Mouse (Mus musculus): ENCODE data around the gene Spock1. TPM values are rescaled to one million over a fixed set of nuclear protein-coding genes. Genes with fewer than 3 reads are reported as not detected.

Gene Spock1
- polyA plus RNA-seq, 1 experiment from 2014 or later: 3.7 TPM

DNA sequence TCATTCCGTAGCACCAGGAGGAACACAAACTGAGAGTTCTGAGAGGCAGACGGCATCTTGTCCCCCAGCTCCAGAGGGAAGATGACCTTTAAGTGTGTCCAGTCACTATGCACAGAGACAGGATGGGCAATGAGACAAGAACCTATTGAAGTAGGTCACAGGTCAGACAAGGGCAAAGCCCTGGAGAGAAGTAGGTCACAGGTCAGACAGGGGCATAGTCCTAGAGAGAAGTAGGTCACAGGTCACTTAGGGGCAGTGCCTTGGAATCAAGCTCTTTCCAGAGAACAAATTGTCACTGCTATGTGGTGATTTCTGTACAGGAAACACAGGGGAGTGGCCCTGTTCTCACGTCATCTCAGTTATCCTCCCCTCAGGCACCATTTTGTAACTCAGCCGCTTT, 334.6 kb downstream of the Spock1 start:
- Histone ChIP-seq H3K27ac (no peak overlapping the region), H3K9ac (no peak overlapping the region), H3K27me3 (replicated peaks) (no peaks in the 10 kb centered on the region), H3K4me3 (replicated peaks) (no peak overlapping the region), H3K36me3 (no peaks in the 10 kb centered on the region), H3K4me2 (no peak overlapping the region), H3K9me3 (no peaks in the 10 kb centered on the region), H3K4me1 (no peaks in the 10 kb centered on the region)
- WGBS: 79% methylated on average over 4 of the region's 4 CpGs
- no peak for ATAC-seq (ENCODE audit: insufficient read depth, low FRiP score, low read depth)

DNA sequence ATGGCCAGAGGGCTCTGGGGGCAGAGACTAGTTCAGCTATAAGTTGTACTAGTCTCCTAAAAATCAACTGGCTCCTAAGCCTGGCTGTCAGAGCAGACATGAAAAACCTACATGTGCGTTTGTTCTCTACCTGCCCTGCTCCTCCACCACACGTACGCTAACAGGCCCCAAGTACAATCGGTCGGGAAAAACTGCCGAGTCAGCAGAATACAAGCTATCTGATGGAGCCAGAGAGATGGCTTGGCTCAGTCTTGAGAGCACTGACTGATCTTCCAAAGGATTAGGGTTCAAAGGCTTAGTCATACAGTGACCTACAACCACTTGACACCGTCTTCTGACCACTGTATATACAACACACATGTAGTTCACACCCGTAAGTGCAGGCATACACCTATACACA, 339.7 kb downstream of the Spock1 start:
- Histone ChIP-seq H3K27me3 (replicated peaks) (no peaks in the 10 kb centered on the region), H3K9me3 (no peaks in the 10 kb centered on the region), H3K36me3 (no peaks in the 10 kb centered on the region), H3K4me3 (replicated peaks) (no peak overlapping the region), H3K4me1 (no peaks in the 10 kb centered on the region), H3K4me2 (no peak overlapping the region), H3K27ac (no peak overlapping the region), H3K9ac (no peak overlapping the region)
- no peak for ATAC-seq (ENCODE audit: insufficient read depth, low FRiP score, low read depth)
- 88% methylated on average over 8 of the region's 8 CpGs for WGBS

DNA sequence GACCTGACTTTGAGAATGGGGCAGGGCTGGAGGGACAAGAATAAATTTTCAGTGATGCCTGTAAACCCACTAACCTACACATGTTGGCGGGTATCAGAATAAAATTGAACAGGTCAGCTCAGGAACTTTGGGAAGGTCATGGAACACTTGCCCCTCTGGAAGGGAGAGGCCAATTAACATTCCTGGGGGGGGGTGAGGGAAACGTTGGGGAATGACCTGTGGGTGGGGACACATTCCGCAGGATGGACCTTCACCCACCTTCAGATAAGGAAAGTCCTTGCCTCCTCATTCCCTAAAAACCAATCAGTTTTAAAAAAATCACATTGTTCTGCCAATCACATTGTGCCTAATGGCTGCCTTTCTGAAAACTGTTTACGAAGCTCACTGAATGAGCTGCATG, 352.9 kb downstream of the Spock1 start:
- Histone ChIP-seq H3K36me3 (no peaks in the 10 kb centered on the region), H3K27ac (no peak overlapping the region), H3K9me3 (no peaks in the 10 kb centered on the region), H3K9ac (no peak overlapping the region), H3K4me1 (no peaks in the 10 kb centered on the region), H3K4me2 (no peak overlapping the region), H3K27me3 (replicated peaks) (no peaks in the 10 kb centered on the region), H3K4me3 (replicated peaks) (no peak overlapping the region)
- WGBS: 38% methylated on average over 4 of the region's 4 CpGs
- no peak for ATAC-seq (ENCODE audit: insufficient read depth, low FRiP score, low read depth)

DNA sequence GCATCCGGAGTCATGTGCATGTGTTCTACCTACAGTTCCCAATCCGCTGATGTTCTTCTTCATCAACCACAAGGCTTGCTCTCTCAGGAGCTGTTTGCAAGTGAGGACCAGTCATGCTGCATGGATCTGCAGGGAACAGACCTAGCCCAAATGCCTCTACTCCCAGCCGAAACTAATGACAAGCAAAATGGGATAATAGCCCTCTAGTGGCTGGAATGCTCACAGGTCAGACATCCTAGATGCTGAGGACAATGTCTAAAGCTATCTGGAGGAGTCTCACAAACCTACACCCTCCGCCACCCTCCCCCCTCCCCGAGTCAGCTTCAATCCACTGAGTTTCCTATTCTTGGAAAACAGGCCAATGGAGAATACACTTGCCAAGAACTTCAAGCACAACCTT, 358.4 kb downstream of the Spock1 start:
- WGBS: 30% methylated on average over 5 of the region's 5 CpGs
- ATAC-seq (ENCODE audit: insufficient read depth, low FRiP score, low read depth): no peak
- H3K4me2 ChIP-seq: no peak overlapping the region
- no peaks in the 10 kb centered on the region for H3K36me3 ChIP-seq
- H3K4me1 ChIP-seq: no peaks in the 10 kb centered on the region
- no peaks in the 10 kb centered on the region for H3K27me3 ChIP-seq (replicated peaks)
- H3K9me3 ChIP-seq: no peaks in the 10 kb centered on the region
- no peak overlapping the region for H3K27ac ChIP-seq
- H3K4me3 ChIP-seq (replicated peaks): no peak overlapping the region
- H3K9ac ChIP-seq: no peak overlapping the region

DNA sequence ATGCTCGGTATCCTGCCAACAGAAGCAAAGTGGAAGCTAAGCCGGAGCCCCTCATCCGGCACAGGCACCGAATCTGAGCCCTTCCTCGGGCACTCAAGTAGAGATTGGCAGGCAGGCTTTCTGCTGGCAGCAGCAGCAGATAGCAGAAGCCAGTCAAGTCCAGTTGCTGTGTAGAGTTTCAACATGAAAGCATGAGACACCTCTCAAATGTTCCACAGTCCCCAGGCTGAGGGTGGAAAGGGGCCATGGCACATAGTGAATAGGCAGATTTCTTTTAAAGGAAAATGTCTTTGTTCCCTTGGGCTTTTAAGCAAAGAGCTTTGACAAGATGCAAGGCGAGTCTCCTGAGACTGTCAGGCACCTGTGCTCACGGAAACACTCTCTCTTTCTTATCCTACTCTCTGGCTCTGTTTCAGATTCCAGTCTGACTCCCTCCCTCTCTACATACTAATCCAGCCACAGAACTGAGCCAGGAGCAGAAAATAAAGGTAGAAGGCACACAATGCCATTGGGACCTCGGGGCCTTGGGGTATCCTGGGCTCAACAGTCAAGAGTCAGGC, 371.1 kb downstream of the Spock1 start:
- no peak overlapping the region for H3K27ac ChIP-seq
- no peak overlapping the region for H3K4me2 ChIP-seq
- WGBS: 72% methylated on average over 8 of the region's 8 CpGs
- no peak for ATAC-seq (ENCODE audit: insufficient read depth, low FRiP score, low read depth)
- no peak overlapping the region for H3K9ac ChIP-seq
- H3K27me3 ChIP-seq (replicated peaks): no peaks in the 10 kb centered on the region
- H3K4me1 ChIP-seq: no peaks in the 10 kb centered on the region
- H3K9me3 ChIP-seq: no peaks in the 10 kb centered on the region
- H3K36me3 ChIP-seq: no peaks in the 10 kb centered on the region
- H3K4me3 ChIP-seq (replicated peaks): no peak overlapping the region

DNA sequence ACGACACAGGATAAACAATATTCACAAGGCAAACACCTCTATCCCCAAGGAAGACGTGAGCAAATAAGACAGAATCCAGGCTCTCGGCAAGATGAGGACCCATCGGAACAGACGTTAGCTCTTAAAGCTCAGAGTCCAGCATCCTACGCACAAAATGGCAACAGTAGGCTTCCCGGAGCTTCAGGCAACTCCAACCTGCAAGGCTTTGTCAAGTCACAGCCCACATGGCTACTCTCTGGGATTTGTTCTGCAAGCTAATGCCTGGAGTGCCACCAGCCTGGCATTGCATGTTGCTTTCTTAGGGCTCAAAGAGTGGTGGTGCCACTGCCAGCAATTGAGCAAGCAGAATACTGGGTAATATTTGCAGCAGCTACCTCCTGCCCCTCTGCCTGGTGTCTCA, 373.8 kb downstream of the Spock1 start:
- Histone ChIP-seq H3K27ac (no peak overlapping the region), H3K4me1 (no peaks in the 10 kb centered on the region), H3K4me3 (replicated peaks) (no peak overlapping the region), H3K9me3 (no peaks in the 10 kb centered on the region), H3K4me2 (no peak overlapping the region), H3K9ac (no peak overlapping the region), H3K36me3 (no peaks in the 10 kb centered on the region), H3K27me3 (replicated peaks) (no peaks in the 10 kb centered on the region)
- no peak for ATAC-seq (ENCODE audit: insufficient read depth, low FRiP score, low read depth)
- WGBS: 76% methylated on average over 7 of the region's 7 CpGs

DNA sequence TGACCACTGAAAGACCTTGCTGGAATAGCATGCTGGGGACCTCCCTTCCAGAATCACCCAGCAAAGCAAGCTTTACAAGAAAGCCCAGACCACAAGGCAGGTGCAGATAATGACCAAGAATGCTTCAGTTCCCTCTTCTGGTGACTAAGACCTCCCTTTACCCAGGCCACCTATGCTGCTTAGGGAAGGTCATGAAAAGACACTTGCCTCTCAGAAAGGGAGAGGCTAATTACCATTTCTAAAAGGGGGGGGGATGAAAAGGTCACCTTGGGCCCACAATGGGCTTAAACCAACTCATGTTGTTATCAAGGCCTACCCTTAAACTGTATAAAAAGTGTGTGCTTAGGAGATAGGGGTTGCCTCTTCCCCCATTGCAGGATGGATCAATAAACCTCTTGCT, 382.2 kb downstream of the Spock1 start:
- H3K4me3 ChIP-seq (replicated peaks): no peak overlapping the region
- H3K4me1 ChIP-seq: no peaks in the 10 kb centered on the region
- no peak for ATAC-seq (ENCODE audit: insufficient read depth, low FRiP score, low read depth)
- no peaks in the 10 kb centered on the region for H3K9me3 ChIP-seq
- no peak overlapping the region for H3K4me2 ChIP-seq
- no peaks in the 10 kb centered on the region for H3K36me3 ChIP-seq
- no peaks in the 10 kb centered on the region for H3K27me3 ChIP-seq (replicated peaks)
- no peak overlapping the region for H3K27ac ChIP-seq
- H3K9ac ChIP-seq: no peak overlapping the region

DNA sequence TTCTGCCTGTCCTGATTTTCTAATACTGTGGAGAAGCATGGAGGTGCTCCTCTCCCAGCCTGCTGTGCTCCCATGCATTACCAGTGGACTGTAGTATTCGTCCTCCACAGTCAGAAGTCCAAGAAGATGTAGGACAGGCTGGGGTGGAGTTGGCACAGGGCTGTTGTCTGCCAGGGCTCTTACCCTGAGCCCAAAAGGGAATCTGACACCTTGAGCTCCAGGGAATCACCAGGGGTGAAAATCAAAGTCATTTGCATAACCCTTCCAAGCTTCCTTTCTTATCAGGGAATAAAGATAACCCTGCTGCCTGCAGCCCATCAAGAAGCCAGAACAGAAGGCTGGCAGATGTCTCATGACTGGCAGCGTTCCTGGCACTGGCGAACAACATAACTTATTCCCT, 383.6 kb downstream of the Spock1 start:
- H3K9me3 ChIP-seq: no peaks in the 10 kb centered on the region
- WGBS: 63% methylated on average over 3 of the region's 3 CpGs
- H3K4me2 ChIP-seq: no peak overlapping the region
- no peak for ATAC-seq (ENCODE audit: insufficient read depth, low FRiP score, low read depth)
- H3K36me3 ChIP-seq: no peaks in the 10 kb centered on the region
- H3K4me3 ChIP-seq (replicated peaks): no peak overlapping the region
- no peak overlapping the region for H3K9ac ChIP-seq
- no peaks in the 10 kb centered on the region for H3K27me3 ChIP-seq (replicated peaks)
- H3K27ac ChIP-seq: no peak overlapping the region
- no peaks in the 10 kb centered on the region for H3K4me1 ChIP-seq

DNA sequence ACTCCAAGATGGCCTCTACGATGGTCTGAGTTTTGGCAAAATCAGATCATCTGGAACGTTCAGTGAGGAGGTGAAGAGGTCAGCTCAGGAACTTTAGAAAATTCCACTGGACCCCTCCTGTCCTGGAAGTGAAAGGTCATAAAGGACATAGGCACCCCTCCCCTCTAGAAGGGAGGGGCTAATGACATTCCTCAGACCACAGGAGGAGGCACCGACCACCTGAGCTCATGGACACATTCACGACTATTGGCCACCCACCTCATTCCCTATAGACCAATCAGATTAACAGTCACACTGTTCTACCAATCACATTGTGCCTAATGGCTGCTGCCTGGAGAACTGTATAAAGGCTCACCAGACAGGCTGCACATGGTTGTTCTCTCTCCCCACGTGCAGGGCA, 384.8 kb downstream of the Spock1 start:
- Histone ChIP-seq H3K36me3 (no peaks in the 10 kb centered on the region), H3K27ac (no peak overlapping the region), H3K9me3 (no peaks in the 10 kb centered on the region), H3K4me1 (no peaks in the 10 kb centered on the region), H3K27me3 (replicated peaks) (no peaks in the 10 kb centered on the region), H3K4me2 (no peak overlapping the region), H3K9ac (no peak overlapping the region), H3K4me3 (replicated peaks) (no peak overlapping the region)
- no peak for ATAC-seq (ENCODE audit: insufficient read depth, low FRiP score, low read depth)
- WGBS: 76% methylated on average over 5 of the region's 5 CpGs

DNA sequence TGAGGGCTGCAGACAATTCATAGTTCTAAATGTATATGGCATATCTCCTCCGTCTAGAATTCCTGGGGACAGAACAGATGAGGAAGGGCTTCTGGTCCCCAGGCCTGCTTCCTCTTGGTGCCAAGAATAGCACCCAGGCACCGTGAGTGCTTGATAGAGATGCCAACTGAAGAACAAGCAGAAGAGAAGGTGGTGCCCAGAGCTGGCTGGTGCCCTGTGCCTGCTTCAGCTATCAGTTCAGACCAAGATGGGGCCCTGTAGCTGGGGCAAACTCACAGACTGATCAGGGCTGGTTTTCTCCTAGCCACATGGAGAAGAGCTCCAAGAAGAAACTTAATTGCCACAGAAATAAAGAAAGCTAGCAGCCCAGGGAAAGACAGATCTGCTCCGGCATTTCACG, 385.8 kb downstream of the Spock1 start:
- H3K4me1 ChIP-seq: no peaks in the 10 kb centered on the region
- H3K9me3 ChIP-seq: no peaks in the 10 kb centered on the region
- H3K9ac ChIP-seq: no peak overlapping the region
- no peak for ATAC-seq (ENCODE audit: insufficient read depth, low FRiP score, low read depth)
- H3K4me2 ChIP-seq: no peak overlapping the region
- no peak overlapping the region for H3K4me3 ChIP-seq (replicated peaks)
- 76% methylated on average over 4 of the region's 4 CpGs for WGBS
- H3K27me3 ChIP-seq (replicated peaks): no peaks in the 10 kb centered on the region
- no peaks in the 10 kb centered on the region for H3K36me3 ChIP-seq
- H3K27ac ChIP-seq: no peak overlapping the region

DNA sequence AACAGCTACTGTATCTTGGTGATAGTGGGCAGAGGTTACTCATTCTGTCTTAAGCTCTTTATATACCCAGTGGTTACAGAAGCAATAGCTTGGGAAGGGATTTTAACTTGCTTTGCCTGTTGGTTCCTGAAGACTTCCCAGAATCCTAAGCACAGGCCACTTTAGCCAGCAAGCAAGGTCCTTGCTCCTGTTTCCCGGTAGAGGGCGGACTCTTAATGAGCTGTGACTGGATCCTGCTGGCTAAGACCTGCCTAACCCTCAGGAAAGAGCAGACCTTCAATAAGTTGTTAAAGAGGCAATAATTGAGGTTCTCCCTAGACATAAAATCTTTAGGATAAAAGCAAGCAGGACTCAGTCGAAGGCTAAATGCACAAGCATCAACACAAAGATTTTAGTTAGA, 387.0 kb downstream of the Spock1 start:
- WGBS: 11% methylated on average over 3 of the region's 3 CpGs
- no peak overlapping the region for H3K4me2 ChIP-seq

DNA sequence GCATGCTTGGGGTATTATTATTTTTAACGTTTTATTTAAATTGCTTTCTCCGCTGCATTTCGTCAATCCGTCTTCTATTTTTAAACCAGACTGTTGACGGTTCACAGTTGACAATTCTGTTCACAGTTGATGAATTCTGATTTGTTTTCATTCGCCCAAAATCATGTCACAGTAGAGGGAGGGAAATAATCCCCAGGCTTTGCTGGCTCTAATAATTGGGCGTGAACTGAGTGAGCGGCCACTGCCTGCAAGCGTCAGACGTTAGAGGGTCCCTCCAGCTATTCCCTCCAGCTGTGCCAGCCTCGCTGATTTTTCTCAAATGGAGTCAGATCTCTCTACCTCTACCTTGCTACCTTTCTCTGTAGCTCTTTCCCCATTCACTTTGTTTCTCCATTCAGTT, 388.3 kb downstream of the Spock1 start:
- Histone ChIP-seq H3K4me1 (no peaks in the 10 kb centered on the region), H3K4me2 (no peak overlapping the region), H3K9me3 (no peaks in the 10 kb centered on the region), H3K27me3 (replicated peaks) (no peaks in the 10 kb centered on the region), H3K9ac (no peak overlapping the region), H3K27ac (no peak overlapping the region), H3K4me3 (replicated peaks) (no peak overlapping the region), H3K36me3 (no peaks in the 10 kb centered on the region)
- no peak for ATAC-seq (ENCODE audit: insufficient read depth, low FRiP score, low read depth)
- WGBS: 57% methylated on average over 11 of the region's 11 CpGs

More for the DNA sequence above, 387.0 kb downstream of the Spock1 start:
- no peaks in the 10 kb centered on the region for H3K36me3 ChIP-seq
- ATAC-seq (ENCODE audit: insufficient read depth, low FRiP score, low read depth): no peak
- no peak overlapping the region for H3K27ac ChIP-seq
- H3K9ac ChIP-seq: no peak overlapping the region
- H3K4me3 ChIP-seq (replicated peaks): no peak overlapping the region
- no peaks in the 10 kb centered on the region for H3K27me3 ChIP-seq (replicated peaks)
- no peaks in the 10 kb centered on the region for H3K9me3 ChIP-seq
- no peaks in the 10 kb centered on the region for H3K4me1 ChIP-seq

DNA sequence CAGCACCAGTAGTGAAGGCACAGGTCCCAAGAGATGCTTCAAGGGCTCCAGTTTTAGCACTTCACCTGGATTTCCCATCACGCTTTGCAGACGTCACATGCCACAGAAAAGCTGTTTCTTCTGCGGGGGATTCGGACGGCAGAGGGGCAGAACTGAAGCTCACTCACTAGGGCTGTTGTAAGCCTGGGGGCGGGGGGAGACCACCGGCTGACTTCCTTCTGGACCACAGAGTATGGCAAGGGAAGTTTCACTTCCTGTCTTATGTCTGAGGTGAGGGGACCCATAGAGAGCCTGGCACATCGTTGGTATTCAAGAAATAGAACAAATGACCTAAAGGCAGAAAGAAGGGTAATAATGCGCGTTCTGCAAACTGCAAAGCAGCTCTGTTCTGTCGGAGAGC, 392.4 kb downstream of the Spock1 start:
- H3K4me1 ChIP-seq: no peaks in the 10 kb centered on the region
- H3K4me3 ChIP-seq (replicated peaks): no peak overlapping the region
- WGBS: 73% methylated on average over 11 of the region's 11 CpGs
- no peaks in the 10 kb centered on the region for H3K27me3 ChIP-seq (replicated peaks)
- no peak overlapping the region for H3K4me2 ChIP-seq
- H3K27ac ChIP-seq: no peak overlapping the region
- H3K36me3 ChIP-seq: no peaks in the 10 kb centered on the region
- ATAC-seq (ENCODE audit: insufficient read depth, low FRiP score, low read depth): no peak
- no peaks in the 10 kb centered on the region for H3K9me3 ChIP-seq
- H3K9ac ChIP-seq: no peak overlapping the region

Data from stomach, embryonic 15.5 days (tissue).